Mouse (Mus musculus): Measurements from ENCODE around the gene Slc7a1. TPM values are rescaled to one million over a fixed set of nuclear protein-coding genes. Genes with fewer than 3 reads are reported as not detected.
A peak's percentile ranks its signal among the peaks of the same experiment; 100 is the strongest.

The Slc7a1 gene
- polyA plus RNA-seq, 1 experiment from 2014 or later, result 17.7 TPM

DNA sequence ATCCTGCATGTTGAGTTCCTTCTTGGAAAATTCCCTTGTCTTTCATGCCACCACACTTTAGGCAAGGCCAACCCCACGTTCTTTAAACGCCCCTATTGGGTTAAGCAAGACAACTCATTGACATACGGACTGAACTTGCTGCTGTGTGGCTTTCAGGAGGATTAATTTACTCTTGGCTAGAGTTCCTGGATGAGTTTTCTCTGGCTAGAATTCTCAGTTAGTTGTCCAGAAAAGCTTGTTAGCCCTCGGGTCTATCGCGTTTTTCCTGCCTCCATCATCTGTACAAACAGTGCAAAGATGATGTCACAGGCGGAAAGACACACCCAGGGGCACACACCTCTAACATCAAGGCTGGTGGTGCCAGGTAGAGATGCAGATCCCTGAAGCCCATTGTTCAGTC lies 14.5 kb upstream of the Slc7a1 start:
- no peak for DNase-seq
- no peak overlapping the region for H3K4me3 ChIP-seq (replicated peaks)
- H3K27ac ChIP-seq, result no peak overlapping the region
- H3K9me3 ChIP-seq (replicated peaks), result peaks cover 5% of the 10 kb centered on the region; the same call in 1 of the 2 replicates
- 40% methylated on average over 7 of the region's 7 CpGs for WGBS (ENCODE audit: insufficient replicate concordance)
- H3K27me3 ChIP-seq, result peaks cover 9% of the 10 kb centered on the region; the same call in 1 of the 2 replicates
- ATAC-seq (ENCODE audit: low read depth), result no peak
- H3K9ac ChIP-seq, result no peak overlapping the region
- H3K4me2 ChIP-seq, result no peak overlapping the region
- no peaks in the 10 kb centered on the region for H3K36me3 ChIP-seq
- no peaks in the 10 kb centered on the region for H3K4me1 ChIP-seq (replicated peaks)

DNA sequence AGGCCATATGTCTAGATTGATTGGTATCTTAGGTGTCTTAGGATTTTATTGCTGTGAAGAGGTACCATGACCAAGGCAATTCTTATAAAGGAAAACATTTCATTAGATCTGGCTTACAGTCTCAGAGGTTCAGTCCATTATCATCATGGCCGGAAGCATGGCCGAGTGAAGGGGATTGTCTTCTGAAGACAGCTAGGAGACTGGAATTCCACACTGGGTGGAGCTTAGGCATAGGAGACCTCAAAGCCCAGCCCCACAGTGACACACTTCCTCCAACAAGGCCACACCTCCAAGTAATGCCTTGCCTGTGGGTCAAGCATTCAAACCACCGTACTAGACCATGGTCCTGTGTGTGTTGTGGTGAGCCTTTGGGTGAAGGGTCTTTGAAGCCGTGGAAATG lies 12.8 kb upstream of the Slc7a1 start:
- no peak for DNase-seq
- Histone ChIP-seq H3K9ac (no peak overlapping the region), H3K4me2 (no peak overlapping the region), H3K4me1 (replicated peaks) (no peaks in the 10 kb centered on the region), H3K27me3 (peaks cover 9% of the 10 kb centered on the region; the same call in 1 of the 2 replicates), H3K27ac (no peak overlapping the region), H3K9me3 (replicated peaks) (peaks cover under 1% of the 10 kb centered on the region; the same call in 1 of the 2 replicates), H3K4me3 (replicated peaks) (no peak overlapping the region), H3K36me3 (no peaks in the 10 kb centered on the region)
- ATAC-seq (ENCODE audit: low read depth), result no peak
- 74% methylated on average over 4 of the region's 4 CpGs for WGBS (ENCODE audit: insufficient replicate concordance)

DNA sequence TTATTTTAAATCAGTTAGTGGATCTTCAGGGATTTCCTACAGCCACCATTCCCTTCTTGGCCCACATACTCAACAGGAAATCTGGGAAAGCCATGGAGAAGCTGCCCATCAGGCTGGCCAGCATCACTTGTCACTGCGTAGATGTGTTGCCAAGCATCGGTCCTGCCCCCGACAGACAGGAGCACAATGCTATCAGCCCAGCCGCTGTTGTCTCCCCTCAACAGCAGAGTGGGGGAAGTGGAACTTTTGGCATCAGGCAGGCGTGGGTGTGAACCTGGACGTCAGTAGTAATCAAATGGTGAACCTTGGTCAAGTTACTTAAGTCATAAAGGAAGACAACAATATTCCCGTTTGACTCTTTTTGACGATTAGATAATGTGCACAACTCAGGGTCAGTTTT lies 9.8 kb upstream of the Slc7a1 start:
- no peak for DNase-seq
- Histone ChIP-seq H3K27ac (no peak overlapping the region), H3K4me3 (replicated peaks) (no peak overlapping the region), H3K9ac (no peak overlapping the region), H3K36me3 (no peaks in the 10 kb centered on the region), H3K4me2 (no peak overlapping the region), H3K9me3 (replicated peaks) (no peaks in the 10 kb centered on the region), H3K27me3 (peaks cover 9% of the 10 kb centered on the region; the same call in 1 of the 2 replicates), H3K4me1 (replicated peaks) (no peaks in the 10 kb centered on the region)
- ATAC-seq (ENCODE audit: low read depth), result no peak
- WGBS (ENCODE audit: insufficient replicate concordance), result 73% methylated on average over 8 of the region's 8 CpGs

DNA sequence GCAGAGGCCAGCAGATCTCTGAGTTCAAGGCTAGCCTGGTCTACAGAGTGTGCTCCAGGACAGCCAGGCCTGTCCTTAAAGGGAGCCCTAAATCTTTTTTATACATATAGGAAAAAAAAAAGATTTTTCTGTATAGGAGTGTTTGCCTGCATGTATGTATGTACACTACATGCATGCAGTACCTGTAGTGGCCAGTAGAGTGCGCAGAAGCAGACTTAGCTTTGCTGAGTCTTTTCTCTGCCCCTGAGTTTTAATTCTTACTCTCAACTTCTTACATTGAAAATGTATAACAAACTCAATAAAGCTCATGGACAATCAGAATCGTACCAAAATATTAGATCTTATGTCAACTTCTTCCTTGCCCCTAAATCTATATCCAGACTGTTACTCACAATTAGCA lies 7.2 kb upstream of the Slc7a1 start:
- Histone ChIP-seq H3K4me1 (replicated peaks) (no peaks in the 10 kb centered on the region), H3K4me3 (replicated peaks) (no peak overlapping the region), H3K4me2 (no peak overlapping the region), H3K27me3 (peaks cover 2% of the 10 kb centered on the region; the same call in 1 of the 2 replicates), H3K9me3 (replicated peaks) (no peaks in the 10 kb centered on the region), H3K27ac (no peak overlapping the region), H3K9ac (no peak overlapping the region), H3K36me3 (no peaks in the 10 kb centered on the region)
- no peak for DNase-seq
- ATAC-seq (ENCODE audit: low read depth), result no peak
- WGBS (ENCODE audit: insufficient replicate concordance), result 80% methylated on average over 2 of the region's 2 CpGs

DNA sequence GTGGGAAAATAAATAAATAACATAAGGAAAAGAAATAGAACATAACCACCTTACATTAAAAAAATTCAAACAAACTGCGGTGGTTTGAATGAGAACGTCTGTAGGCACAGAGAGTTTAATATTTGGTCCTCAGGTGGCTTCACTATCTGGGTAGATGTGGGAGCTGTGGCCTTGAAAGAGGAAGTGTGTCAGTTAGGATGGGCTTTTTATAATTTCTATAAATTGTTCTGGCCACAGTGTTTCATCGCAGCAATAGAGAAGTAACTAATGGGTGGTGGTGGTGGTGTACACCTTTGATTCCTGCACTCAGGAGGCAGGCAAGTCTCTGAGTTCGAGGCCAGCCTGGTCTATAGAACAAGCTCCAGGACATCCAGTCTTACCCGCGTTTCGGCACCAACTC lies 4.8 kb upstream of the Slc7a1 start:
- H3K36me3 ChIP-seq, result no peaks in the 10 kb centered on the region
- no peak overlapping the region for H3K4me2 ChIP-seq
- no peak overlapping the region for H3K9ac ChIP-seq
- ATAC-seq (ENCODE audit: low read depth) (no peak), DNase-seq (no peak)
- no peaks in the 10 kb centered on the region for H3K9me3 ChIP-seq (replicated peaks)
- H3K27ac ChIP-seq, result no peak overlapping the region
- peaks cover 5% of the 10 kb centered on the region; the same call in 1 of the 2 replicates for H3K4me1 ChIP-seq (replicated peaks)
- WGBS (ENCODE audit: insufficient replicate concordance), result 63% methylated on average over 7 of the region's 7 CpGs
- H3K4me3 ChIP-seq (replicated peaks), result no peak overlapping the region
- peaks cover 12% of the 10 kb centered on the region for H3K27me3 ChIP-seq

DNA sequence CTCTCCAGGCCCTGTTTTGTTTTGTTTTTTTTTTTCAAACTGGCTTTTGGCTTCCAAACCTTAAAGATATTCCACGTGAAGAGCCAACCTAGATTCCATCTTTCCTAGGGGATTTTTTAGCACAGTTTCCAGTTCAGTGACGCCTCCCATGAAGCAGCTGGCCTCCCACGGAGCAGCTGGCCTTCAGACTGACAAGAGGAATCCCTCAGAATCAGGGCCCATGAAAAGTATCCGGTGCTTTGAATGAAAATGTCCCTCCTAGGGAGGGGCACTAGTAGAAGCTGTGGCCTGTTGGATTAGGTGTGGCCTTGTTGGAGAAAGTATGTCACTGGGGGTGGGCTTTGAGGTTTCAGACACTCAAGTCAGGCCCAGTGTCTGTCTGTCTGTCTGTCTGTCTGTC lies 2.9 kb upstream of the Slc7a1 start:
- DNase-seq (no peak), ATAC-seq (ENCODE audit: low read depth) (no peak)
- Histone ChIP-seq H3K4me2 (no peak overlapping the region), H3K9me3 (replicated peaks) (no peaks in the 10 kb centered on the region), H3K36me3 (no peaks in the 10 kb centered on the region), H3K27ac (no peak overlapping the region), H3K4me3 (replicated peaks) (no peak overlapping the region), H3K27me3 (peaks cover 12% of the 10 kb centered on the region), H3K4me1 (replicated peaks) (peaks cover 20% of the 10 kb centered on the region), H3K9ac (no peak overlapping the region)
- 54% methylated on average over 4 of the region's 4 CpGs for WGBS (ENCODE audit: insufficient replicate concordance)

DNA sequence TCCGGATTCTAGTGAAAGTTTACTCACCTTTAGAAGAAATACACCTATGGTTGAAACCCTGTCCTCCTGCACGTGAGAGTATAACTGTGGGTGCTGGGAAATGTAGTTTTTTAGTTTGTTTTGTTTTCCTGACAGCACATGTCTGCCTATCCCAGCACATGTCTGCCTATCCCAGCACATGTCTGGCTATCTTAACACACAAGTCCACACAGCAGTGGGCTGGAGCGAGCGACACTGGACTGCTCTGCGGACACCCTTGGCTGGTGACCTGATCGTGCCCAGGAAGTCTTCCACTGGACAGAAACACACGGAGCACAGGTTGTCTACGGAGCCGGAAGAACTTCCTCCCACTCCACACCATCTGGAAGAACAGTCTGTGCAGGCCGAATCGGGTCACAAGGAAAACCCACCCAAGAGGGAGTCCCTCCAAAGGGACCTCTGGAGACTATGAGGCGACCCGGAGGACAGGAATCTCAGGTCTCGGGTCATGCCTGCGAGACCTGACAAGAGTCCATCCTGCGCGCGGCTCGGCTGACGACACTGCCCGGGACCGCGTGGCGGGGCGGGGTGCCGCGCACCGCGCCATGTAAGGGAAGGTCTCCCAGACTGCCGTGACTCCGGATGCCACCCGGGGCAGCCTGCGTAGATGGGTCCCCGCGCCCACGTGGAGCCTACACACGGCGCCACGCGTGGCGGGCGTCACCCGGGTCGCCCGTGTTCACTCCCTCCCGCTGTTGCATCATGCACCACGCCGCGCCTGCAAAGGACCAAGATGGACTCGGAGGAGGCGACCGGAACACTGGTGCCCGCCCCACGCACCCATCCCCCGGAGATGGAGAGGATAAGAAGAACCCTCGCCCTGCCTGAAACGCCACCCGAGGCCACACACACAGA lies 691 bp downstream of the Slc7a1 start:
- Histone ChIP-seq H3K4me1 (replicated peaks) (peaks cover 30% of the 10 kb centered on the region), H3K9ac (peak overlapping the region; percentile 94), H3K27me3 (peaks cover 12% of the 10 kb centered on the region), H3K4me2 (peak overlapping the region; percentile 97), H3K4me3 (replicated peaks) (peak overlapping the region; percentile 94), H3K27ac (peak overlapping the region; percentile 89), H3K36me3 (peaks cover 22% of the 10 kb centered on the region), H3K9me3 (replicated peaks) (no peaks in the 10 kb centered on the region)
- DNase-seq (peak; percentile 52), ATAC-seq (ENCODE audit: low read depth) (peak; percentile 66)
- WGBS (ENCODE audit: insufficient replicate concordance), result under 1% methylated on average over 58 of the region's 58 CpGs

DNA sequence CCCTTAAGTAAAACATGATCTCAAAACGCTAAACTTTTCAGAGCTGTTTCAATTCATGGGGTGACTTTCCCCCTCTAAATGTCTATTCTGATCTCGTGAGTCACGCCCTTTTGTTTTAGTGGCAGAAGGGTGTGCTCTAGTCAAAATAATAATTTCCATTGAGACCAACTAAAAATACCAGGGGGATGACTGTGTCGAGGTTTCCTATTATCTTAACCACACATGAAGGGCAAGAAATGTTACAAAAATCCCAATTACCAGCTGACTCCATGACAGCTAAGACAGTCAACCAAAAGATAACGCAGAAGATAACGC lies 1.3 kb downstream of the Slc7a1 start:
- DNase-seq, result no peak
- peak overlapping the region; percentile 97 for H3K4me2 ChIP-seq
- peaks cover 12% of the 10 kb centered on the region for H3K27me3 ChIP-seq
- no peaks in the 10 kb centered on the region for H3K9me3 ChIP-seq (replicated peaks)
- H3K4me1 ChIP-seq (replicated peaks), result peaks cover 33% of the 10 kb centered on the region
- peak overlapping the region; percentile 94 for H3K9ac ChIP-seq
- H3K27ac ChIP-seq, result peak overlapping the region; percentile 89; the same call in 1 of the 2 replicates
- WGBS (ENCODE audit: insufficient replicate concordance), result 23% methylated on average over 6 of the region's 6 CpGs
- peaks cover 28% of the 10 kb centered on the region for H3K36me3 ChIP-seq
- no peak for ATAC-seq (ENCODE audit: low read depth)
- peak overlapping the region; percentile 94 for H3K4me3 ChIP-seq (replicated peaks)

DNA sequence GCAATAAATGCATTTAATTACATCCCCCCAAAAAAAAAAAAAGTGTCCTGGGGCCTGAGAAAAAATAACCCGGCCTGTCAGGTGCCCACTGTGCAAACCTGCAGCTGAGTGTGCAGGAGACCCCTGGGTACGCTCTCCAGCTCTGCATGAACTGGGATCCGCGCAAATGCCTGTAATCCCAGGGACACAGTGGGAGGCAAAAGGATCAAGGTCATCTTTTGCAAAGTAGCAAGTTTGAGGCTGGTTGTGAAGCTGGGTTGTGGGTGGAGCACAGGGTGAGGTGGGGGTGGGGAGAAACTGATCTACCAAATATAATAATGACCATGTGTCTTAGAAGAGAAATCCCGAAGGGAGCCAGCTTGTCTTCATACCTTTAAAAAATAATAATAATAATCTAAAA lies 1.8 kb downstream of the Slc7a1 start:
- H3K27me3 ChIP-seq, result peaks cover 12% of the 10 kb centered on the region
- peak overlapping the region; percentile 97 for H3K4me2 ChIP-seq
- H3K4me3 ChIP-seq (replicated peaks), result peak overlapping the region; percentile 94
- 0 out of 2 replicates have a peak overlapping the region, but pooled peaks have one; percentile 34 for H3K27ac ChIP-seq
- peaks cover 37% of the 10 kb centered on the region for H3K4me1 ChIP-seq (replicated peaks)
- no peaks in the 10 kb centered on the region for H3K9me3 ChIP-seq (replicated peaks)
- WGBS (ENCODE audit: insufficient replicate concordance), result 64% methylated on average over 5 of the region's 5 CpGs
- peaks cover 33% of the 10 kb centered on the region for H3K36me3 ChIP-seq
- ATAC-seq (ENCODE audit: low read depth) (no peak), DNase-seq (no peak)
- H3K9ac ChIP-seq, result peak overlapping the region; percentile 94

DNA sequence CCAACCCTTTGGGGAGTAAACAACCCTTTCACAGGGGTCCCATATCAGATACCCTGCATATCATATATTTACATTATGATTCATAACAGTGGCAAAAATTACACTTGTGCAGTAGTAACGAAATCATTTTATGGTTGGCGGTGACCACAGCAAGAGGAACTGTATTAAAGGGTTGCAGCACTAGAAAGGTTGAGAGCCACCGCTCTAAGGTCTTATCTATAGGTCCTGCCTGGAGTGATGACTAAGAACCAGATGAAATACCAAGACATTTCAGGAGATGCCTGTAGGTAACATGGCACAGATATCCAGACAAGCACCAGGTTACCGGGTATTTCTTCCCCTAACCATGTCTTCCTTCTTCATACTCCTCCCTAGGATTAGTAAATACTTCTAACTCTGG lies 2.3 kb downstream of the Slc7a1 start:
- DNase-seq (no peak), ATAC-seq (ENCODE audit: low read depth) (no peak)
- H3K9me3 ChIP-seq (replicated peaks), result no peaks in the 10 kb centered on the region
- H3K4me3 ChIP-seq (replicated peaks), result peak overlapping the region; percentile 94
- H3K36me3 ChIP-seq, result peaks cover 37% of the 10 kb centered on the region
- H3K27ac ChIP-seq, result no peak overlapping the region
- peaks cover 12% of the 10 kb centered on the region for H3K27me3 ChIP-seq
- H3K4me1 ChIP-seq (replicated peaks), result peaks cover 41% of the 10 kb centered on the region
- 51% methylated on average over 4 of the region's 4 CpGs for WGBS (ENCODE audit: insufficient replicate concordance)
- H3K4me2 ChIP-seq, result peak overlapping the region; percentile 97
- H3K9ac ChIP-seq, result peak overlapping the region; percentile 94; the same call in 1 of the 2 replicates

DNA sequence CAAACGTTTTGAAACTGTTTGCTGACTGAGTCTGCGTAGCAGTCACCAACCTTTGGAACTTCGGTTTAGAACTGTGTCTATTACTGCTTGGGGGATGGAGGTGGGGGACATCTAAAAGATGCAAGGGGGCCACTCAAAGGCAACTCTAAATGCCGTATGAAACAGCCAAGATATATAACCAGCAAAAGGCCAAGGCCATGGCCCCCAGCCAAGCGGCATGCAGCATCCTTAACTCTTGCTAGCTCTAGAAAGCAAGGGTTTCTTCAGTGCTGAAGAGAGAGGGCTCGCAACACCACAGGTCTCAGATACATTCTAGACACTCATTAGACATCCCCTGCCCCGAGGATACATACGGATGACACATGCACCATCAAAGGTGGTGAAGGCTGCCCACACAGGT lies 6.4 kb downstream of the Slc7a1 start:
- H3K9me3 ChIP-seq (replicated peaks), result no peaks in the 10 kb centered on the region
- ATAC-seq (ENCODE audit: low read depth), result no peak
- H3K27ac ChIP-seq, result no peak overlapping the region
- H3K27me3 ChIP-seq, result no peaks in the 10 kb centered on the region
- H3K4me2 ChIP-seq, result no peak overlapping the region
- no peak overlapping the region for H3K4me3 ChIP-seq (replicated peaks)
- 80% methylated on average over 8 of the region's 8 CpGs for WGBS (ENCODE audit: insufficient replicate concordance)
- peak overlapping the region; percentile 9; the same call in 1 of the 2 replicates for H3K9ac ChIP-seq
- H3K4me1 ChIP-seq (replicated peaks), result peaks cover 62% of the 10 kb centered on the region
- peaks cover 63% of the 10 kb centered on the region for H3K36me3 ChIP-seq
- no peak for DNase-seq

DNA sequence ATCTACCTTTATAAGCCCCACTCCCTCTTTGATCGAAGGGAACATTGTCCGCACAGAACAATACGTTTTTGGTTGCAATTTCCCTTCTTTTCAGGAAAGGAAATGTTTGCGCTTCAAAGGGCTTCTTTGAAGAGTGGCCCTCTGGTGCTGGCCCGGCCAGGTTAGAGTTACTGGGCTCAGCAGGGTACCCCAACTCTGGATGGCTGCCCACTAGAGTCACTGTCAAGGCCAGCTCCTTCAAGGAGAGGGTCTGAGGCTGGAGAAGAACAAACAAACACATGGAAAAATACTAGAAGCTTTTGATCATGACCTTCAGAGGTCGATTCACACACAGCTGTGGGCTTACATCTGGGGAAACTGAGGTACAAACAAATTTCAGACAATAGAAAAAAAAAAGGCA lies 6.9 kb downstream of the Slc7a1 start:
- no peak for ATAC-seq (ENCODE audit: low read depth)
- Histone ChIP-seq H3K4me1 (replicated peaks) (peaks cover 61% of the 10 kb centered on the region), H3K27me3 (no peaks in the 10 kb centered on the region), H3K4me3 (replicated peaks) (no peak overlapping the region), H3K27ac (no peak overlapping the region), H3K36me3 (peaks cover 68% of the 10 kb centered on the region), H3K9me3 (replicated peaks) (no peaks in the 10 kb centered on the region), H3K4me2 (no peak overlapping the region), H3K9ac (peak overlapping the region; percentile 9; the same call in 1 of the 2 replicates)
- DNase-seq, result no peak
- WGBS (ENCODE audit: insufficient replicate concordance), result 82% methylated on average over 6 of the region's 6 CpGs
